Mouse (Mus musculus) mouse embryonic stem cell (cell line): ENCODE measurements at regions not wholly inside any gene's neighbourhood (a gene's known extent, or its start where the extent isn't known, plus 50 kb on each side); places are given as distances from the start of the nearest gene placed in this dataset.

Experiments
- in situ Hi-C, 2 experiments: fragments of 300-500 bp; cut with MboI; formaldehyde crosslinking; loops; 1 replicate in 1 of 2; 3 replicates in 1 of 2; pipeline ENCODE4 v1.14.3; 2019 to 2020; ENCODE audit warnings: low sequenced_read_pairs in 2 of 2, low pct_unique_long_range_greater_than_20kb in 1 of 2, mixed read lengths in 1 of 2; ENCODE audit not compliant: unreplicated experiment in 1 of 2

DNA sequence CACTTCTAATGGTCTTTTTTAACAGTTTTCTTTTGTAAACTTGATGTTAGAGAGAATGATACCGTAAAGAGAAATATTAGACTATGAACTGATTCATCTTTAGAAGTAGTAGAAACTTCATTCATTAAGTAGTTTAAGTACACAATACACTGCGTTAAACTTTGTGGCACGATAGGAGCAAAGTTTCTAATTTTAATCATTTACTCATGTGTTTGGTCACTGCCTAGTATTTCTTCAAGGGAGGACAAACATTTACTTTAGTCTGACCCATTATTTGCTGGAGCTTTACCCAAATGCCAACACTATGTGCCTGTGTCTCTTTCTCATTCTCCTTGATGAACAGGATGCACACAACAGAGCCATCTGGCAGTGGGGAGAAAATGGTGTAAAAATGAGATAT, 200.6 kb downstream of the Chm start:
- in situ Hi-C loops: no loop called here

- in situ Hi-C loops: no loop called here
Measured at GRCm38 (mm10) chrX:112984073-112984472, 201.2 kb downstream of the Chm start.

DNA sequence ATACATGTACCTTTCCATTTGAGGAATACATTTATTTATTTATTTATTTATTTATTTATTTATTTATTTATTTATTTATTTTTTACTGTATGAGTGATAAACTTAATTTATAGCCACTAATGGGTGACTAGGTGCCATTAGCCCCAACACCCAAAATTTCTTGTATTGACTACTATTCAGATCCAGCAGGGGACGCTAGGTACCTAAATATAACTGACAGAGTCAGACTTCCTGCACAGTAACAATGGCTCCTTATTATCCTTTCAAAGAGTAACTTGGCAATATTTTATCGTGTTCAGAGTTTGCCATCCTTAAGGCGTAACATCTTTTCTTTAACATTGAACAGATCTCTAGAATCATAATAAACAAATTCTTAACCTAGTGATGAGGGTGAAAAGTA, 206.7 kb downstream of the Chm start:
- in situ Hi-C loops: no loop called here

DNA sequence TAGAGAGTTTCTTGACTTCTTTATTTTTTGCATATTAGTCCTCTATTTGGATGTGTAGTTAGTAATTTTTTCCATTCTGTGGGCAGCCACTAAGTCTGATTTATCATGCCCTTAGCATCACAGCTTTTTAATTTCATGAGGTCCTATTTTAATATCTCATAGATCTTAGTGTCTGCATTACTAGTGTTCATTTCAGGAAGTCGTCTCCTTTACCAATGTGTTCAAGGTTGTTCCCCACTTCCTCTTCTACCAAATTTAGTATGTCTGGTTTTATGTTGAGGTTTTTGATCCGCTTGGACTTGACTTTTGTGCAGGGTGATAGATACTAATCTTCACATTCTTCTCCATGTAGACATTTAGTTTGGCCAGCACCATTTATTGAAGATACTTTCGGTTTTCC, 221.2 kb downstream of the Chm start:
- in situ Hi-C loops: no loop called here

- in situ Hi-C loops: no loop called here
Measured at GRCm38 (mm10) chrX:112949792-112950191, 235.5 kb downstream of the Chm start.

- in situ Hi-C loops: no loop called here
Measured at GRCm38 (mm10) chrX:112947521-112947920, 237.8 kb downstream of the Chm start.

GRCm38 (mm10) chrX:112925542-112926182, 227.2 kb upstream of the Pof1b start:
- in situ Hi-C loops: no loop called here

DNA sequence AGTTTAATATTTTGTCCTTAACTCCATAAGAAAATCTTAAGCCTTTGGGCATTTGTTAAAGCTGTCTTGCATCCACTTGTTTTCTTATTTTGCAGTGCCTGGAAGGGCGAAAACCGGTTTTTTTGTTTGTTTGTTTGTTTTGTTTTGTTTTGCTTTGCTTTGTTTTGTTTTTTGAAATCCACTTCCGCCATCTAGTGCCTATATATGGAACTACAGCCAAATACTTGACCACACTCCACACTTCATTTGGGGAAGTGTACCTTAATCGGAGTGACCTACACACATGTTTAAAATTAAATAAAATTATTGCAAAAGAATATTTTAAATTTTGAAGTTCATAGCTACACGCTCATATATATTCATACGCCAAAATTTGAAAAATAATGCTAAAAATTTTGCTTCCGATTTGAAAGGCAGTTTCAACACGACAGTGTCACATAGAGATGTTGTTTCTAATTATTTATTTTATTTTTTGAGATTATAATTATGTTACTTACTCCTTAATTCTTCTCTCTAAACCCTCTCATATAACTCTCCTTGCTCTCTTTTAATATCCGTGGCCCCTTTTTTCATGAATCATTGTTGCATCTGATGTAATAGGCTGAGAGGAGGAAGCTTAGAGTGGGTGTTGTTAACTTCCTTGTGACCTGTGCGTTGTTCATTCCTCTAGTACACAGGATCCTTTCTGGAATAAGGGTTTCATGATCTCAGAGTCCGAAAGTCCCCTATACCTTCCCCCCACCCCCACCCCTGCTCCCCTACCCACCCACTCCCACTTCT, 205.4 kb upstream of the Pof1b start:
- in situ Hi-C loops: loop anchor here in 1 of 2 experiments (10.0 kb wide), 2 partner anchors 209 to 379 kb away; partner anchors contain the start of gene Pof1b

DNA sequence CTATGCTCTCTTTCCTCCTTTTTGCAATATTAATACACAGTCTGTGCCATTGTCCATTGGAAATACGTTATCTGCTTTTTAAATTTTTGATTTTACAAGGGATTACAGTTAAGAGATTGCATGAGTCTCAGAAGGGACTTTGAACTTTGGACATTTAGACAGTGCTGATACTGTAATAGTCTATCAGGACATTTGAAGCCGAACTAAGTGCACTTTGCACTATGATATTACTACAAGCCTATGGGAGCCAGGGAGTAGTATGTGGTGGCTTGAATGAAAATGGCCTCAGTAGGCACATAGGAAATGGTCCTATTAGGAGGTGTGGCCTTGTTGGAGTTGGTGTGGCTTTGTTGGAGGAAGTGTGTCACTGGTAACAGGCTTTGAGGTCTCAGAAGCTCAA, 188.1 kb upstream of the Pof1b start:
- in situ Hi-C loops: no loop called here
